Mouse (Mus musculus): ENCODE results near the gene Rnaseh2a.

Rnaseh2a gene

GRCm38 (mm10) chr8:84984294-84985048, 14.9 kb upstream of the Rnaseh2a start:
- no peak for DNase-seq (ENCODE audit: low spot score)

DNA sequence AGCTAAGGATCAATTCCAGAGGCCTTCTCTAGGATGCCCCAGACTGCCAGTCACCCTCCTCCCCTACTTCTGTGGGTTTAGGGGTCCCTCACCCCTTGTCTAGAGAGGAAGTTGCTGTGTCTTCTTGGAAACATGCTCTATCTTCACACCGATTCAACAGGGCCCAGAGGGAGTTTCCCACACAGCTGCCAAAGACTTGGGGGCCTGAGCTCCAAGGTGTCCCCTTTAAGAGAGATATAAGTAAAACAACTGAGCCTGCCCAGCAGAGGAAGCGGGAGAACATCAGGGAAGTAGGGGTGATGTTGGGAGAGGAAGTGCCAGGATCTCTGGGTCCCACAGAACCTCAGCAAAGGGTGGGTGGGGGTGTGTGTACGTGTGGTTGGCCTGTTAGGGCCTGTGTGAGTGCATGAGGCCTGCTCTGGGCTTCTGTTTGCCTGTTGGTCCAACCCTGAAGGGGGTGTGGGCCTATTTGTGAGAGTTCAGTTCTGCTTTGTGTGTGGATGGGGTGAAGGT, 13.0 kb upstream of the Rnaseh2a start:
- no peak for DNase-seq (ENCODE audit: low spot score)

GRCm38 (mm10) chr8:84981644-84982498, 12.3 kb upstream of the Rnaseh2a start:
- DNase-seq (ENCODE audit: low spot score) = no peak

GRCm38 (mm10) chr8:84980622-84981358, 11.2 kb upstream of the Rnaseh2a start:
- DNase-seq (ENCODE audit: low spot score) = peak; percentile 56

DNA sequence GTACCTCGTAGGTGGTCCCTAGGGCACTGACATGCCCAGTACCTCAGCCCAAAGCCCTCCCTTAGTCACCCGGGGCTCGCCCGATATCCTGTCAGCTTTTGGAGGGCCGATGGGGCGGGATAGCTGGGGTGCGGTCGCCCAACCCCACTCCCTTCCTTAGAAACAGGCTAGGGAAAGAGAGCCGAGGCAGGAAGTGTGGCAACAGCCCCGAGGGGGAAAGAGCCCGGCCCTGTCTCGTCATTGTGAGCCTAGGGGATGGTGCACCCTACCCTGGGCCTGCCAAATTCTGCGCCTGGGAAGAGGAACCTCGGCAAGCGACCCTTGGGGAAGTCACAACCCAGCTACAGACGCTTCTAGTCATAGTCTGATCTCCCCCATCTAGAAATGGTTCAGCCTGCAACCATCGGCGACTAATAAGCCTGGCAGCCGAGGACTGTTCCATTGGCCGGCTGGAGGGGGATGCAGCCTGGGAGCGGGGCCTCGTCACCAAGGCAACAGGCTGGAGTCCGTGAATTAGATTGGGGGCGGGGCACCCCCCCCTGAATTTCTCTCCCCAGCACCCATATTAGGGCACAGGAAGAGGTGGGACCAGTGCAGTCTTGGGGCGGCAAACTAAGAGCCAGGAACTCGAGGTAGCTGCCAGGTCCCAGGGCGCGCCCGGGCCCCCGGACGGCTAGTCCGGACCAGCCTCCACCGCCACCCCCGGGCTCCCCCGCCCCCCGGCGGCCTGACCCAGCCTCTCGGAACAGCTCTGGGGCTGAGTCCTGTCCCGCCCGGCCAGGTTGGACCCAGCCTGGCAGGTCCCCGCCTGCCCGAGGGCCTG, 10.2 kb upstream of the Rnaseh2a start:
- DNase-seq (ENCODE audit: low spot score) = peak; percentile 93

GRCm38 (mm10) chr8:84978248-84978940, 8.8 kb upstream of the Rnaseh2a start, which contains the start of gene Junb:
Gene Junb (minus strand): TSS chr8:84978718.
- peak; percentile 91 for DNase-seq (ENCODE audit: low spot score)

GRCm38 (mm10) chr8:84977435-84978247, 8.1 kb upstream of the Rnaseh2a start:
- peak; percentile 56 for DNase-seq (ENCODE audit: low spot score)

DNA sequence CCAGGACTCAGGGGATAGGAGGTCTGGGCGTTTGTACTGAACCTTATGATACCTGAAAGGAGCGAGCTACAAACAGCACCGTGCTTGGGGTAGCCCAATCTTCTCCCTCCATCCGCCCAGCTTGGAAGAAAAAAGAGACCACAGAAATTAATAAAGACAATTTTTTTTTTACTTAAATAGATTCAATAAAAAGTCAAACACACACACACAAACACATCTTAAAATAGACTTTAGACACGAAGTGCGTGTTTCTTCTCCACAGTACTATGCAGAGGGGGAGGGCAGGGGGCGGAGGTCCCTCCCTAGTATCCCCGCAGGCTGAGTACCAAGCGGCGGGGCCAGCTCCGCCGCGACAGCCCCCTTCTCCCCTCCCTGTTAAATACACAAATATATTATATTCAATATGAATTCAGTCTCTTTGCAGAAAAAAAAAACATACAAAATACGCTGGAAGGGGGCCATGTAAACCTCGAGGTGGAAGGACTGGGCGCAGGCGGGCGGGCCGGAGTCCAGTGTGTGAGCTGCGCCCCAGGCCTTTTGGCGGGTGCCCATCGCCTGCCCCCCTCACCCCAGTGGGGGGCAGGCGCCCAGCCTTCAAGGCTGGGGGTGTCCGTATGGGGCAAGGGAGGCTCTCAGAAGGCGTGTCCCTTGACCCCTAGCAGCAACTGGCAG, 7.3 kb upstream of the Rnaseh2a start:
- no peak for DNase-seq (ENCODE audit: low spot score)

GRCm38 (mm10) chr8:84976031-84976762, 6.6 kb upstream of the Rnaseh2a start:
- peak; percentile 95 for DNase-seq (ENCODE audit: low spot score)

- DNase-seq (ENCODE audit: low spot score) = peak; percentile 69
These were observed 5.9 kb upstream of the Rnaseh2a start for GRCm38 (mm10) chr8:84975434-84975833.

DNA sequence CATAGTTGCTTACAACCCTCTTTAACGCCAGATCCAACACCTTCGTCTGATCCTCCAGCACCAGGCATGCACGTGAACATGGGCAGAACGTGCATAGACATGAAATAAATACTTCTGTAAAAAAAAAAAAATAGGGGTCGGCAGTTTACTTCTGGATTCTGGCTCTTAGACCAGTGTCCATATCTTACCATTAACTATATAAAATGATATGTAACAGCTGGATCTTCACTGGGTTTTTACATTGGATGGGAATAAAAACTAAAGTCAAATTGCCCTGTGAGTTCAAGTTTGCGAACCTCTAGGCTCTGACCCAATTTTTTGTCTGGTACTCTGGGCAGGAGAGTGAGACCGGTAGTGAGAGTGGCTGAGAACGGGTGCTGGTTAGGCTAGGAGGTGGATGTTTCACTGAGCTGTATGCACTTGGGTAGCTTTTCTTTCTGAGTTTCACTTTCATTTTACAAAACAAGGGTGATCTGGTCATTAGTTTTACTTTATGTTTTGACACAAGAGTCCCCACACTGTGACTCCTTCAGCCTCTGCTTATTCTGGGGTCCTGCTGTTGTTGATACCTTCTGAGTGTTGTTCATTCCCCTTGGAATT, 5.1 kb upstream of the Rnaseh2a start:
- DNase-seq (ENCODE audit: low spot score) = no peak

- DNase-seq (ENCODE audit: low spot score) = peak; percentile 82
These were observed 4.4 kb upstream of the Rnaseh2a start for GRCm38 (mm10) chr8:84973803-84974542.

DNA sequence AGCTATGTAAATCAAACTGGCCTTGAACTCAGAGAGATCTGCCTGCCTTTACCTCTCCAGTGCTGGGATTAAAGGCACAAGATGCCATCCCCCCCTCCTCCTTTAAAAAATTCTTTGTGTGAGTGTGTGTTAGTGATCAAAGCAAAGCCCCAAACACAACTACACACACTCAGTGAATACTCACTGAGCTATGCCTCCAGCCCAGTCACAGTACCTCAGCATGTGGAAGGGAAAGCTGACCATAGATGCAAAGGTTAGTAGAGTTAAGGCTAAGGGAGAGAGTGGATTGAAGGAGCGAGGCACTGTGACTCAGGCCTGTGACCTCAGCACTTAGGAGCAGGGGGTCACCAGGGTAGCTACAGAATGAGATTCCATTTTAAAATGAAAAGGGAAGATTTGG, 3.5 kb upstream of the Rnaseh2a start:
- DNase-seq (ENCODE audit: low spot score) = no peak

GRCm38 (mm10) chr8:84970913-84971312, 1.3 kb upstream of the Rnaseh2a start:
- DNase-seq (ENCODE audit: low spot score) = no peak

DNA sequence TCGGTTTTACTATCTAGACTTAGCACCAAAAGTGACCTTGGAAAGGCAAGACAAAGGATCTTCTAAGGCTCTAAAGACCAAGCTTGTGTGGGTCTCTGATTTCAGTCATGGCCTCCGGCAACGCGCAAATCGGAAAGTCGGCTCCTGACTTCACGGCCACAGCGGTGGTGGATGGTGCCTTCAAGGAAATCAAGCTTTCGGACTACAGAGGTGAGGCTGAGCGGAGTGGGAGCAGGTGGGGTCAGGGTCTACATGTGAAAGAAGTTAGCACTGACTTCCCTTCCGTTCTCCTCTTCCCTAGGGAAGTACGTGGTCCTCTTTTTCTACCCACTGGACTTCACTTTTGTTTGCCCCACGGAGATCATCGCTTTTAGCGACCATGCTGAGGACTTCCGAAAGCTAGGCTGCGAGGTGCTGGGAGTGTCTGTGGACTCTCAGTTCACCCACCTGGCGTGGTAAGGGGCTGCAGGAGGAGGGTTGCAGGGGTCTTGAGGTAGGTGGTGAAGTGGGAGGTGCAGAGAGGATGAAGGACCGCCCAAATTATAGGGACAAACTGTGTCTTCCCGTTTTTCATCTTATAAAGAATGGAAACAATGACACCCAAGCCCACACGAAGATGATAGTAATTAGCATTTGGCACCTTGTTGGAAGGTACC, 696 bp upstream of the Rnaseh2a start:
- DNase-seq (ENCODE audit: low spot score) = no peak

DNA sequence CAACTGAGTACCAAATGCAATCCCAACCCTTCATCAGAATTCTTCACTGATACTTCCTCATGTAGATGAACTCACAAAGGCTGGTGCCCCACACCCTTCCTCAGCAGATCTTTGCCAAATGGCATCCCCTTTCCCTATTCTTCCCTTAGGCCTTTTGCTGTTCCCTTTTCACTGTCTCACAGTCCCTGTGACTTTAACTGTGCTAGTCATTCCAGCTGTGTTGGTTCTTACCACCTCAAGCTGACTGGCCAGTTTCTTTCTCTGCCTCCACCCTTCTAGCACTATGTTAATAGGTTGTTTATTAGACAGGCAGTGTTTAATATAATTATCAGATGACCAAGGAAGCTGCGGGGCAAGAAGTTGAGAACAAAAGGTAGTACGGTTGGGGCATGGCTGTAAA, 917 bp downstream of the Rnaseh2a start:
- no peak for DNase-seq (ENCODE audit: low spot score)
